Mouse (Mus musculus) limb, embryonic 15.5 days (tissue): ENCODE results near the gene Slc2a13. TPM values are rescaled to one million over a fixed set of nuclear protein-coding genes. Genes with fewer than 3 reads are reported as not detected.

Experiments used
- ATAC-seq: fragments of 200-750 bp; cut with Nextera tagmentation; 2 replicates; pipeline ENCODE4 v1.8.0; 2017; ENCODE audit warnings: low read depth, moderate TSS enrichment; ENCODE audit not compliant: insufficient number of reproducible peaks, low FRiP score, low TSS enrichment
- H3K27ac ChIP-seq: fragments of 300-500 bp; sonication (generic); 2 replicates; pipeline ENCODE4 v1.5.1; 2015; ENCODE audit warnings: moderate library complexity, mild to moderate bottlenecking, inconsistent platforms
- H3K27me3 ChIP-seq: fragments of 300-500 bp; sonication (generic); 2 replicates; pipeline ENCODE4 v1.6.1; 2015; ENCODE audit warnings: inconsistent platforms
- H3K36me3 ChIP-seq: fragments of 300-500 bp; sonication (generic); 2 replicates; pipeline ENCODE4 v1.6.1; 2015; ENCODE audit warnings: inconsistent platforms
- H3K4me1 ChIP-seq: fragments of 300-500 bp; sonication (generic); 2 replicates; pipeline ENCODE4 v1.6.1; 2015; ENCODE audit warnings: inconsistent platforms
- H3K4me2 ChIP-seq: fragments of 300-500 bp; sonication (generic); 2 replicates; pipeline ENCODE4 v1.6.1; 2015; ENCODE audit warnings: mild to moderate bottlenecking, inconsistent platforms
- H3K4me3 ChIP-seq: fragments of 300-500 bp; sonication (generic); 2 replicates; pipeline ENCODE4 v1.5.1; 2015; ENCODE audit warnings: mild to moderate bottlenecking, inconsistent platforms
- H3K9ac ChIP-seq: fragments of 300-500 bp; sonication (generic); 2 replicates; pipeline ENCODE4 v1.6.1; 2015; ENCODE audit warnings: inconsistent platforms
- H3K9me3 ChIP-seq: fragments of 300-500 bp; sonication (generic); 2 replicates; pipeline ENCODE4 v1.6.1; 2016; ENCODE audit warnings: inconsistent platforms
- WGBS: fragments of 180-500 bp; shearing (Covaris S2); methylation state at CpG from one replicate; pipeline ENCODE4 v1.1.7; 2015; 5-methylcytosine and 5-hydroxymethylcytosine counted together
- polyA plus RNA-seq: library from polyadenylated mRNA; unstranded; fragments of >200 nt; fragmentation: Nextera tagmentation; extraction: Ambion mirVana; gene quantifications from 2 replicates; pipeline ENCODE4 v1.2.1, GENCODE M21; 2015

Gene Slc2a13
- polyA plus RNA-seq, 1 experiment from 2014 or later, result 2.1 TPM

- ATAC-seq, result peak; percentile 67; the same call in 1 of the 2 replicates
- Histone ChIP-seq H3K4me3 (no peak overlapping the region), H3K9ac (no peak overlapping the region), H3K27me3 (no peaks in the 10 kb centered on the region), H3K9me3 (no peaks in the 10 kb centered on the region), H3K4me2 (peak overlapping the region; percentile 31), H3K4me1 (peaks cover 7% of the 10 kb centered on the region), H3K36me3 (no peaks in the 10 kb centered on the region), H3K27ac (no peak overlapping the region)
- 39% methylated on average over 19 of the region's 19 CpGs for whole genome bisulfite sequencing
These were observed 258.4 kb downstream of the Slc2a13 start for GRCm38 (mm10) chr15:91314402-91315318.

- Histone ChIP-seq H3K27ac (no peak overlapping the region), H3K27me3 (no peaks in the 10 kb centered on the region), H3K9ac (no peak overlapping the region), H3K4me1 (no peaks in the 10 kb centered on the region), H3K4me2 (no peak overlapping the region), H3K36me3 (no peaks in the 10 kb centered on the region), H3K4me3 (no peak overlapping the region), H3K9me3 (no peaks in the 10 kb centered on the region)
- no peak for ATAC-seq
- WGBS, result 44% methylated on average over 7 of the region's 7 CpGs
These were observed 268.7 kb downstream of the Slc2a13 start for GRCm38 (mm10) chr15:91304296-91304852.

- H3K4me1 ChIP-seq, result no peaks in the 10 kb centered on the region
- no peaks in the 10 kb centered on the region for H3K36me3 ChIP-seq
- H3K4me2 ChIP-seq, result no peak overlapping the region
- H3K27ac ChIP-seq, result no peak overlapping the region
- H3K27me3 ChIP-seq, result no peaks in the 10 kb centered on the region
- H3K4me3 ChIP-seq, result no peak overlapping the region
- no peaks in the 10 kb centered on the region for H3K9me3 ChIP-seq
- no peak overlapping the region for H3K9ac ChIP-seq
- WGBS, result 7% methylated on average over 3 of the region's 3 CpGs
- no peak for ATAC-seq
These were observed 271.7 kb downstream of the Slc2a13 start for GRCm38 (mm10) chr15:91301366-91301765.

GRCm38 (mm10) chr15:91299319-91299835, 273.7 kb downstream of the Slc2a13 start:
- Histone ChIP-seq H3K27ac (no peak overlapping the region), H3K4me2 (no peak overlapping the region), H3K4me1 (no peaks in the 10 kb centered on the region), H3K9me3 (no peaks in the 10 kb centered on the region), H3K27me3 (no peaks in the 10 kb centered on the region), H3K4me3 (no peak overlapping the region), H3K36me3 (no peaks in the 10 kb centered on the region), H3K9ac (no peak overlapping the region)
- WGBS, result 64% methylated on average over 11 of the region's 11 CpGs
- ATAC-seq, result no peak

GRCm38 (mm10) chr15:91283418-91283817, 289.6 kb downstream of the Slc2a13 start:
- ATAC-seq, result no peak
- no peak overlapping the region for H3K9ac ChIP-seq
- H3K9me3 ChIP-seq, result no peaks in the 10 kb centered on the region
- no peak overlapping the region for H3K4me2 ChIP-seq
- no peaks in the 10 kb centered on the region for H3K4me1 ChIP-seq
- no peak overlapping the region for H3K27ac ChIP-seq
- WGBS, result 84% methylated on average over 3 of the region's 3 CpGs
- no peaks in the 10 kb centered on the region for H3K27me3 ChIP-seq
- H3K4me3 ChIP-seq, result no peak overlapping the region
- no peaks in the 10 kb centered on the region for H3K36me3 ChIP-seq

- WGBS, result 84% methylated on average over 7 of the region's 7 CpGs
- no peaks in the 10 kb centered on the region for H3K27me3 ChIP-seq
- H3K36me3 ChIP-seq, result no peaks in the 10 kb centered on the region
- no peak for ATAC-seq
- H3K4me2 ChIP-seq, result no peak overlapping the region
- no peak overlapping the region for H3K27ac ChIP-seq
- no peaks in the 10 kb centered on the region for H3K4me1 ChIP-seq
- no peak overlapping the region for H3K9ac ChIP-seq
- no peak overlapping the region for H3K4me3 ChIP-seq
- no peaks in the 10 kb centered on the region for H3K9me3 ChIP-seq
These were observed 290.2 kb downstream of the Slc2a13 start for GRCm38 (mm10) chr15:91282822-91283221.

- no peak overlapping the region for H3K4me3 ChIP-seq
- no peaks in the 10 kb centered on the region for H3K27me3 ChIP-seq
- no peak overlapping the region for H3K4me2 ChIP-seq
- no peaks in the 10 kb centered on the region for H3K4me1 ChIP-seq
- 83% methylated on average over 5 of the region's 5 CpGs for WGBS
- no peaks in the 10 kb centered on the region for H3K36me3 ChIP-seq
- no peak for ATAC-seq
- H3K27ac ChIP-seq, result no peak overlapping the region
- no peak overlapping the region for H3K9ac ChIP-seq
- no peaks in the 10 kb centered on the region for H3K9me3 ChIP-seq
These were observed 291.5 kb downstream of the Slc2a13 start for GRCm38 (mm10) chr15:91281521-91281920.

- no peaks in the 10 kb centered on the region for H3K27me3 ChIP-seq
- H3K4me1 ChIP-seq, result no peaks in the 10 kb centered on the region
- H3K9me3 ChIP-seq, result no peaks in the 10 kb centered on the region
- no peak overlapping the region for H3K4me2 ChIP-seq
- no peak for ATAC-seq
- H3K9ac ChIP-seq, result no peak overlapping the region
- H3K27ac ChIP-seq, result no peak overlapping the region
- no peak overlapping the region for H3K4me3 ChIP-seq
- 85% methylated on average over 5 of the region's 5 CpGs for WGBS
- H3K36me3 ChIP-seq, result no peaks in the 10 kb centered on the region
These were observed 293.5 kb downstream of the Slc2a13 start for GRCm38 (mm10) chr15:91279571-91279970.

- H3K36me3 ChIP-seq, result no peaks in the 10 kb centered on the region; the same call in 1 of the 2 replicates
- no peak overlapping the region for H3K9ac ChIP-seq
- WGBS, result 50% methylated on average over 3 of the region's 3 CpGs
- H3K27ac ChIP-seq, result no peak overlapping the region
- no peak for ATAC-seq
- H3K4me1 ChIP-seq, result no peaks in the 10 kb centered on the region
- H3K9me3 ChIP-seq, result no peaks in the 10 kb centered on the region
- H3K4me3 ChIP-seq, result no peak overlapping the region
- no peaks in the 10 kb centered on the region for H3K27me3 ChIP-seq
- no peak overlapping the region for H3K4me2 ChIP-seq
These were observed 297.1 kb downstream of the Slc2a13 start for GRCm38 (mm10) chr15:91275961-91276360.

- no peaks in the 10 kb centered on the region for H3K9me3 ChIP-seq
- no peak overlapping the region for H3K9ac ChIP-seq
- no peak overlapping the region for H3K4me3 ChIP-seq
- no peak for ATAC-seq
- H3K4me1 ChIP-seq, result no peaks in the 10 kb centered on the region
- no peak overlapping the region for H3K4me2 ChIP-seq
- 84% methylated on average over 4 of the region's 4 CpGs for WGBS
- no peak overlapping the region for H3K27ac ChIP-seq
- no peaks in the 10 kb centered on the region; the same call in 1 of the 2 replicates for H3K36me3 ChIP-seq
- H3K27me3 ChIP-seq, result no peaks in the 10 kb centered on the region
These were observed 304.5 kb downstream of the Slc2a13 start for GRCm38 (mm10) chr15:91268532-91268931.

GRCm38 (mm10) chr15:91263926-91264325, 309.1 kb downstream of the Slc2a13 start:
- Histone ChIP-seq H3K9me3 (no peaks in the 10 kb centered on the region), H3K27ac (no peak overlapping the region), H3K4me1 (no peaks in the 10 kb centered on the region), H3K27me3 (no peaks in the 10 kb centered on the region), H3K9ac (no peak overlapping the region), H3K36me3 (no peaks in the 10 kb centered on the region), H3K4me3 (no peak overlapping the region), H3K4me2 (no peak overlapping the region)
- 88% methylated on average over 1 of the region's 1 CpGs for WGBS
- ATAC-seq, result no peak

GRCm38 (mm10) chr15:91260578-91260977, 312.5 kb downstream of the Slc2a13 start:
- no peak for ATAC-seq
- Histone ChIP-seq H3K27ac (no peak overlapping the region), H3K4me1 (no peaks in the 10 kb centered on the region), H3K4me3 (no peak overlapping the region), H3K9ac (no peak overlapping the region), H3K9me3 (no peaks in the 10 kb centered on the region), H3K27me3 (no peaks in the 10 kb centered on the region), H3K36me3 (no peaks in the 10 kb centered on the region), H3K4me2 (no peak overlapping the region)
- 69% methylated on average over 5 of the region's 5 CpGs for WGBS
